In the genomic region with DNA sequence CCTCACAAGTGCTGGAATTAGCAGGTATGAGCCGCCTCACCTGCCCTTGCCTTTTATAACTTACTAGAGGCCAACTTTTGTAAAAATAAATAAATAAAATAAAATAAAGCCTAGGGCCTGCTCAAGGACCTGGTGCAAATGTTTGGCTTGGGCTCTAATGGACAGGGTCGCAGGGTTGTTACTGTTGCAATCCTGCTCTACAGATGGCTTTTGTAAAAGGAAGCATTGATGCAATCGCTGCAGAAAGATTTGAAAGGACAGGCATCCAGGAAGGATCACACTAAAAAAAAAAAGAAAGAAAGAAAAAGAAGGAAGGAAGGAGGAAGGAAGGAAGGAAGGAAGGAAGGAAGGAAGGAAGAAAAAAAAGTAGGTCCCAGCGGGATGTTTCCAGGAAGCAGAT, we compare ENCODE assay signal across 9 mouse cellular contexts. TPM values are rescaled to one million over a fixed set of nuclear protein-coding genes. Genes with fewer than 3 reads are reported as not detected.
DNase-seq lines count a peak whose midpoint lies in the region; ATAC-seq and TF ChIP-seq lines count a peak whose summit lies in the region.
"Had no signal": no experiment of that assay in that cellular context is flagged by ENCODE, and none has a peak within 500 bp of the region (broad histone marks: within the 10 kb centered on the region; RNA-seq: fewer than 3 reads in every experiment).

No protein-coding gene starts in this region.

- WGBS in forebrain, embryonic 10.5 days: 77% methylated on average over 4 of the region's 4 CpGs
- WGBS in forebrain, embryonic 11.5 days: 81% methylated on average over 4 of the region's 4 CpGs
- WGBS in hindbrain, embryonic 11.5 days: 79% methylated on average over 4 of the region's 4 CpGs
- WGBS in liver, postnatal 0 days (ENCODE audit: insufficient replicate concordance): 52% methylated on average over 4 of the region's 4 CpGs

- H3K9ac ChIP-seq in forebrain, embryonic 11.5 days (ENCODE audit: low read length): no peak overlapping the region
- no peak overlapping the region for H3K9ac ChIP-seq in hindbrain, embryonic 11.5 days (ENCODE audit: low read depth, low read length)
- no peak overlapping the region for H3K9ac ChIP-seq in liver, postnatal 0 days (replicated peaks)

- H3K27me3 ChIP-seq in forebrain, embryonic 10.5 days (ENCODE audit: poor library complexity, severe bottlenecking): peaks cover 47% of the 10 kb centered on the region
- peaks cover 5% of the 10 kb centered on the region; the same call in 1 of the 2 replicates for H3K27me3 ChIP-seq in forebrain, embryonic 11.5 days (ENCODE audit: control insufficient read depth, insufficient read depth, low read length)
- H3K27me3 ChIP-seq in E14TG2a.4 (ENCODE audit: insufficient read depth, low read length): peaks cover 42% of the 10 kb centered on the region
- peaks cover 11% of the 10 kb centered on the region; the same call in 1 of the 2 replicates for H3K27me3 ChIP-seq in hindbrain, embryonic 11.5 days (ENCODE audit: control insufficient read depth, insufficient read depth, low read length)
- H3K27me3 ChIP-seq in liver, postnatal 0 days (ENCODE audit: insufficient read depth, low read length): peaks cover 19% of the 10 kb centered on the region

- no peaks in the 10 kb centered on the region for H3K36me3 ChIP-seq in forebrain, embryonic 10.5 days (replicated peaks)
- no peaks in the 10 kb centered on the region for H3K36me3 ChIP-seq in forebrain, embryonic 11.5 days (ENCODE audit: control insufficient read depth, insufficient read depth, low read length)
- no peaks in the 10 kb centered on the region for H3K36me3 ChIP-seq in E14TG2a.4 (ENCODE audit: insufficient read depth, low read length)
- H3K36me3 ChIP-seq in hindbrain, embryonic 11.5 days (ENCODE audit: control insufficient read depth, insufficient read depth, low read length): no peaks in the 10 kb centered on the region
- no peaks in the 10 kb centered on the region for H3K36me3 ChIP-seq in liver, postnatal 0 days (replicated peaks; ENCODE audit: insufficient read depth, low read length)

- TF ChIP-seq CTCF in E14TG2a.4 (conservative IDR thresholded peaks at IDR 0.05; ENCODE audit: low read length): no peak
- TF ChIP-seq CTCF in liver, postnatal 0 days (IDR thresholded peaks at IDR 0.05; ENCODE audit: low read depth): no peak

- peaks cover 28% of the 10 kb centered on the region for H3K4me1 ChIP-seq in forebrain, embryonic 10.5 days
- peaks cover 9% of the 10 kb centered on the region; the same call in 1 of the 2 replicates for H3K4me1 ChIP-seq in forebrain, embryonic 11.5 days (replicated peaks; ENCODE audit: control insufficient read depth, insufficient read depth, low read length)
- peaks cover 26% of the 10 kb centered on the region for H3K4me1 ChIP-seq in E14TG2a.4 (replicated peaks; ENCODE audit: low read depth, low read length)
- 0 out of 2 replicates have a peak, but pooled peaks cover 2% of the 10 kb centered on the region for H3K4me1 ChIP-seq in hindbrain, embryonic 11.5 days (replicated peaks; ENCODE audit: control insufficient read depth, insufficient read depth, low read length)
- H3K4me1 ChIP-seq in liver, postnatal 0 days (ENCODE audit: insufficient read depth): 0 out of 2 replicates have a peak, but pooled peaks cover 10% of the 10 kb centered on the region

- no peak overlapping the region for H3K27ac ChIP-seq in forebrain, embryonic 10.5 days
- H3K27ac ChIP-seq in forebrain, embryonic 11.5 days (ENCODE audit: low read depth, low read length): no peak overlapping the region
- H3K27ac ChIP-seq in hindbrain, embryonic 11.5 days (ENCODE audit: low read depth, low read length): no peak overlapping the region
- H3K27ac ChIP-seq in liver, postnatal 0 days (ENCODE audit: low read depth): no peak overlapping the region

- TF ChIP-seq EP300 in liver, postnatal 0 days (IDR thresholded peaks at IDR 0.05; ENCODE audit: low read depth): no peak

- no peaks in the 10 kb centered on the region for H3K9me3 ChIP-seq in forebrain, embryonic 10.5 days
- no peaks in the 10 kb centered on the region; the same call in 1 of the 2 replicates for H3K9me3 ChIP-seq in forebrain, embryonic 11.5 days (ENCODE audit: control insufficient read depth, low read length)
- no peaks in the 10 kb centered on the region for H3K9me3 ChIP-seq in E14TG2a.4 (ENCODE audit: low read length)
- H3K9me3 ChIP-seq in hindbrain, embryonic 11.5 days (ENCODE audit: control insufficient read depth, low read length): no peaks in the 10 kb centered on the region
- no peaks in the 10 kb centered on the region for H3K9me3 ChIP-seq in liver, postnatal 0 days (ENCODE audit: low read length)

- peak overlapping the region; percentile 98; the same call in 1 of the 2 replicates for H3K4me3 ChIP-seq in forebrain, embryonic 10.5 days
- no peak overlapping the region for H3K4me3 ChIP-seq in forebrain, embryonic 11.5 days (ENCODE audit: low read depth, low read length)
- peak overlapping the region; percentile 98 for H3K4me3 ChIP-seq in E14TG2a.4 (replicated peaks; ENCODE audit: low read length)
- H3K4me3 ChIP-seq in hindbrain, embryonic 11.5 days (ENCODE audit: low read depth, low read length): peak overlapping the region; percentile 94
- H3K4me3 ChIP-seq in liver, postnatal 0 days (ENCODE audit: low read depth, low read length): peak overlapping the region; percentile 93; the same call in 1 of the 2 replicates

- ATAC-seq in forebrain, embryonic 11.5 days (replicated peaks; ENCODE audit: low FRiP score): no peak
- ATAC-seq in hindbrain, embryonic 11.5 days (ENCODE audit: low FRiP score): no peak
- ATAC-seq in liver, postnatal 0 days: no peak

- no peak overlapping the region for H3K4me2 ChIP-seq in forebrain, embryonic 11.5 days (ENCODE audit: low read depth, low read length, severe bottlenecking)
- H3K4me2 ChIP-seq in hindbrain, embryonic 11.5 days (replicated peaks; ENCODE audit: low read depth, low read length): no peak overlapping the region
- H3K4me2 ChIP-seq in liver, postnatal 0 days (ENCODE audit: low read depth, low read length): no peak overlapping the region

- DNase-seq in forebrain, embryonic 10.5 days (ENCODE audit: extremely low spot score, low spot score): no peak
- no peak for DNase-seq in forebrain, embryonic 11.5 days (ENCODE audit: low spot score)
- DNase-seq in hindbrain, embryonic 11.5 days (ENCODE audit: low spot score): no peak
- no peak for DNase-seq in liver, postnatal 0 days
- no peak for DNase-seq in adrenal gland, adult 8-10 months
- no peak for DNase-seq in yolk sac, embryonic 10.5 days (ENCODE audit: low spot score)
- DNase-seq in layer of hippocampus, postnatal 25 days (ENCODE audit: extremely low spot score in 1 of 2, low spot score in 1 of 2): no peak

RNA-seq across cellular contexts. Expression of gene Ccsap, which starts 0.4 kb away (rescaled TPM):
- 7.3 and 8.2 TPM in 2 replicates for polyA plus RNA-seq in forebrain, embryonic 10.5 days (2016; fragmentation: Nextera tagmentation; extraction: Ambion mirVana)
- polyA plus RNA-seq in forebrain, embryonic 11.5 days (2014; fragmentation: Nextera tagmentation; extraction: Ambion mirVana): 10.0 and 10.4 TPM in 2 replicates
- 6.8 and 7.1 TPM in 2 replicates for polyA plus RNA-seq in hindbrain, embryonic 11.5 days (2014; fragmentation: Nextera tagmentation; extraction: Ambion mirVana)
- 1.2 and 1.5 TPM in 2 replicates for polyA plus RNA-seq in liver, postnatal 0 days (2015; fragmentation: Nextera tagmentation; extraction: Ambion mirVana)
- 1 to 10 TPM; 2.2 to 3.3 (median 2.3) TPM for total RNA-seq in adrenal gland, adult 8-10 months (2022)
- 10 to 100 TPM; 58.6 to 63.2 TPM for total RNA-seq in layer of hippocampus, postnatal 25 days (2021)

RNA-seq across cellular contexts. Expression of gene Acta1, which starts 34.2 kb away (rescaled TPM):
- 0.14 and 0.22 TPM in 2 replicates for polyA plus RNA-seq in forebrain, embryonic 10.5 days (2016; fragmentation: Nextera tagmentation; extraction: Ambion mirVana)
- 0.56 and 0.68 TPM in 2 replicates for polyA plus RNA-seq in forebrain, embryonic 11.5 days (2014; fragmentation: Nextera tagmentation; extraction: Ambion mirVana)
- polyA plus RNA-seq in hindbrain, embryonic 11.5 days (2014; fragmentation: Nextera tagmentation; extraction: Ambion mirVana): 5.2 and 10.6 TPM in 2 replicates
- 18.6 and 358 TPM in 2 replicates for polyA plus RNA-seq in liver, postnatal 0 days (2015; fragmentation: Nextera tagmentation; extraction: Ambion mirVana)
- 1 to 10 TPM in 2 of 4 experiments, under 1 TPM in 2; 0.17 to 4.4 (median 0.80) TPM for total RNA-seq in adrenal gland, adult 8-10 months (2022)
- total RNA-seq in layer of hippocampus, postnatal 25 days (2021): 1 to 10 TPM; 7.4 to 9.0 TPM
- total RNA-seq: hematopoietic stem cell, adult 5-6 weeks had no signal

RNA-seq across cellular contexts. Expression of gene Rab4a, which starts 54.6 kb away (rescaled TPM):
- polyA plus RNA-seq in forebrain, embryonic 10.5 days (2016; fragmentation: Nextera tagmentation; extraction: Ambion mirVana): 74.9 and 77.6 TPM in 2 replicates
- polyA plus RNA-seq in forebrain, embryonic 11.5 days (2014; fragmentation: Nextera tagmentation; extraction: Ambion mirVana): 70.2 and 75.9 TPM in 2 replicates
- 64.3 and 68.7 TPM in 2 replicates for polyA plus RNA-seq in hindbrain, embryonic 11.5 days (2014; fragmentation: Nextera tagmentation; extraction: Ambion mirVana)
- polyA plus RNA-seq in liver, postnatal 0 days (2015; fragmentation: Nextera tagmentation; extraction: Ambion mirVana): 30.4 and 36.3 TPM in 2 replicates
- total RNA-seq in adrenal gland, adult 8-10 months (2022): 10 to 100 TPM; 24.3 to 40.6 (median 34.0) TPM
- total RNA-seq in layer of hippocampus, postnatal 25 days (2021): 10 to 100 TPM; 42.9 to 44.9 TPM
